Mouse (Mus musculus) heart, postnatal 14 days (tissue): ENCODE data around the gene Scn2a. TPM values are rescaled to one million over a fixed set of nuclear protein-coding genes. Genes with fewer than 3 reads are reported as not detected.
A peak's percentile ranks its signal among the peaks of the same experiment; 100 is the strongest.

ENCODE experiments used
- DNase-seq, 2 experiments: peaks; one replicate each; pipeline ENCODE4 v3.0.0; 2021 to 2022
- intact Hi-C: fragments of 180-260 bp; cut with DNase I; formaldehyde crosslinking; loops from one replicate; pipeline ENCODE4 v1.15.1; 2025
- long read RNA-seq, 2 experiments: library from polyadenylated mRNA; stranded (forward); transcript quantifications; one replicate each; pipeline ENCODE4 v2.0.0; 2021
- total RNA-seq, 2 experiments: library from RNA; stranded (reverse); gene quantifications; 2 replicates each; pipeline ENCODE4 v1.2.3; 2021

Gene Scn2a
- total RNA-seq, result under 1 TPM; 0.27 to 0.33 TPM
- long read RNA-seq, experiment 1, result 0 reads
- long read RNA-seq, experiment 2, partial matches to known transcripts, result 0 of 1 reads
- long read RNA-seq, experiment 2, other reads (novel, unspliced or antisense), result 1 of 1 reads

- DNase-seq, result peak in 1 of 2 experiments; percentile 29
- intact Hi-C loops, result loop anchor here (5.0 kb wide), 1 partner anchor 47 kb away; no protein-coding TSS in a partner anchor
These were observed at the start of gene Scn2a for GRCm38 (mm10) chr2:65620556-65621166. TSS of gene Scn2a (plus strand) at chr2:65620771.

DNA sequence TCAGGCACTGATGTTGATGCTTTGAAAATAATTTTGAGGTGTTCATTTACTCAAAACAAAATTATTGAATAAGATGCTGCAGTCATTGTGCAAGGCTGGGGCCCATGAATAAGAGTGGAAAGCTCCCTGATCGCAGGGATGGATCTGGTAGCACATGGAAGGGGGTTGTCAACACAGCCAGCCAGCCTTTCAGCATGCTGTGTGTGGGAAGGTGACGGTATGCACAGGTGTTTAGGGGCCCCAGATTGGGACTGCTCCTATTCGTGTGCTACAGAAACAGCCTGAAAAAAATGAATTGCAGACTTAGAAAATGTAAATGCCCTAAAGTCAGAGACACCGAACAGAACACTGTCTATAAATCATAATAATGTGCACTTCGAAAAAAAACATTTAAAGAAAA lies 32.9 kb upstream of the Scn2a start:
- intact Hi-C loops, result no loop called here
- no peak for DNase-seq

DNA sequence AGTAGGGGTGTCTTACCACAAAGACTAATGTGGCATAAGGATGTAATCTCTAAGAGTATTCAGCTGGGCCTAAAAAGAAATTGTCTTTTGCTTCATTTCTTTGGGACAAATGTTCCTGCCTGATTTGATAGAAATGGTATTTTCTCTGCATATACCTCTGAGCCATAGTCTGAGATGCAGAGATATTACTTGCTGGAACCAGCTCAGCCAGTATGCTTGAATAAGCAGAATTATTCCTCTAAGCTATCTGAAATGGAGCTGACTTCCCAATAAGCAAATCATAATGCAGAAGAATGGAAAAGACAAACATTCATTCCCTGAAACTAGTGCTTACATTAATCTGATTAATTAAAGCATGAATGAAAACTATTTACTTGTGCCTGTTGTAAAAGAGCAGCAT lies 12.8 kb upstream of the Scn2a start:
- DNase-seq, result no peak
- intact Hi-C loops, result no loop called here

DNA sequence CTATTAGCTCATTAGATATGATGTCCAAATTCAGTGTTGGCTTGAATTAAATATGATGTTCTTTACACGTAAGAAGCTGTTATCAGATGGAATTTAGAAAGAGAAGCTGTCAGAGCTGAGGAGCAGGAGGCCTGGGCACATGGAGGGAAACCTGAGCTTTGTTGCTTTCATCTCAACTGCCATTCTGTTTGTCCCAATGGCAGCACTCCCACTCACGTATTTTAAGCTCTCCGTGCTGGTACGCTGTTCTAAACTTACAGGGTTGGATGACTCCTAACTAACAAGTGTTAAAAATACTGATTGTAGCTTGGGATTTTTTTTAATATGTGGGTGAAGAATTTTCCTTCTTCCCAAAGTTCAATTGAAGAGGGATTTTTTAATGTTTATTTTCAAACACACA lies 8.7 kb upstream of the Scn2a start:
- no peak for DNase-seq
- intact Hi-C loops, result no loop called here

DNA sequence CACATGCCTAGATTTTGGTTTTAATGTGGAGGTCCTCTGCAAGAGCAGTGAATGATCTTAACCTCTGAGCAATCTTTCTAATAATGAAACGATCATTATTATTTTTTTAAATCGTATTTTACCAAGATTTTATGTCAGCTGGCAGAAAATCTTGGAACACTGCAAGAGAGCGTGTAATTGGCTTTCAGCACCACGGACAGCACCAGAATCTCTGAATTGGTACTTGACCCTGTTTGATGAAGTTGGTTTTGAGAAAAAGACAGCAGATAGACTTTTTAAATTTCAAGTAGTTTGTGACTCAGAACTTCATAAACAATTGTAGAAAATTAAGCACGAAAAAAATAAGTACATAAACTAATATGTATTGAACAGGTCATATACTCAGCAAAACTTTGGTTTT lies 790 bp upstream of the Scn2a start:
- intact Hi-C loops, result loop anchor here (5.0 kb wide), 1 partner anchor 48 kb away; no protein-coding TSS in a partner anchor
- peak; percentile 36 to 57 for DNase-seq

DNA sequence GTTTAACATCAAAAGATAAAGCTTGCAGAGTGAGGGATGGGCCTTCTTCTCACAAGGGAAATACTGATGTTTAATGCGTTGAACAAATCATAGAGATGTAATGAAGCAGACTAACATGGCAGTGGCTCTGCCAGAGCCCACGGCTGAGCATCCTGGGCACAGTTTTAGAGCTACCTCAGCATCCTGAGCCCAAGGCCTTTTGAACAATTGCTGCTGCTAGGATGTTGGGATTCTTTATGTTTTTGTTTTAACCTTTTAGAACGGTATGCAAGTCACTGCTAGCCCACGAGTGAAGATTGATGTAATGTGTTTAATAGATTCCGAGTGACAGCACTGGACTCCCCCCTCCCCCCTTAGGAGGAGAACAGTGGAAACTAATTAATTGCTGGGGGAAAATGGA lies 683 bp downstream of the Scn2a start:
- intact Hi-C loops, result loop anchor here (5.0 kb wide), 1 partner anchor 46 kb away; no protein-coding TSS in a partner anchor
- no peak for DNase-seq

DNA sequence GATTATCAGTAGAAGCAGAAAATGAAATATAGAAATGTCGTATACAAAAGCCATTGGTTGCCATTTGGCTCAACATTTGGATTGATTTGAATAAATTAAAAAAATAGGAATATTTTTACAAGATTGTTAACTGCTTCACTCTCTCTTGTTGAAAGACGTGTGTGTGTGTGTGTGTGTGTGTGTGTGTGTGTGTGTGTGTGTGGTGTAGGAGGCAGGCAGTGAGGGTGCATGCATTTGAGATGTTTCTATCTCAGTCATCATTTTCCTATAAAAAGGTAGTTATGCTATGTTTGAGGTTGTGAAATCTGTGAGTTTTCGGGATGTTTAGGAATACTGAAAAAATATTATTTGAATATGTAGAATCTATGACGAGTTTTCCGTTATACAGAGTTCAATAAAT lies 1.3 kb downstream of the Scn2a start:
- intact Hi-C loops, result loop anchor here (5.0 kb wide), 1 partner anchor 45 kb away; no protein-coding TSS in a partner anchor

DNA sequence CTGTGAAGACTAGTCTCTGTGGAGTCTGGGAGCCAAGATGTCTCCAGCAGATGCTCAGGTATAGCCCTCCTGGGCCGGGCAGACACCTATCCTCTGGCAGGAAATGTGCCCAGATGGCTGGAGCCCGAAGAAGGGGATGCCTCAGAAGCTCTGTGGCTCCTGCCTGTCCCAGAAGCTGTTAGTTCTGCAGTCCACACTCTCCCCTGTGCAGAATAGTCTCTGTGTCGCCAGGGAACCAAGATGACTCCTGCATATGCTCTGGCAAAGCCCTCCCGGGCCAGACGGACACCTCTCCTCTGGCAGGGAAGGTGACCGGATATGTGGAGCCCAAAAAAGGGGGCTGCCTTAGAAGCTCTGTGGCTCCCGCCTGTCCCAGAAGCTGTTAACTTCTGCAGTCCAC lies 32.1 kb downstream of the Scn2a start:
- intact Hi-C loops, result no loop called here
- DNase-seq, result no peak

More for the DNA sequence above, 1.3 kb downstream of the Scn2a start:
- DNase-seq, result no peak

DNA sequence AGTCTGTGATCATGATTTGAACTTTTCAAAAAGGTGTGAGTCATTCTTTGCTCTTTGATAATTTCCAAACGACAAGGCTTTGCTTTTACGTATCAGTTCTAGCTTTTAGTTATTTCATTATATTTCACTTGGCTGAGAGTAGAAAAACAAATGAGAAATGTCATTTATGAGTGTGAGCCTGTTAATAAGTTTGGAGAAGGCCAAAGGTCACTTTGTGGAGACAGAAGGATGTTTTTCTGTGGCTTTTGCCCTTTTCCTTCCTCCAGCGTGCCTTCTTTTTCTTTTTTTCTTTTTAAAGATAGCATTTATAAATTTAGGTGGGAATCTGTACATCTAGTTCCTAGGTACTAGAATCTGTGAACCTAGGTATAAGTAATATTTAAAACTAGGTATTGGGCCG lies 36.5 kb downstream of the Scn2a start:
- intact Hi-C loops, result no loop called here
- no peak for DNase-seq

DNA sequence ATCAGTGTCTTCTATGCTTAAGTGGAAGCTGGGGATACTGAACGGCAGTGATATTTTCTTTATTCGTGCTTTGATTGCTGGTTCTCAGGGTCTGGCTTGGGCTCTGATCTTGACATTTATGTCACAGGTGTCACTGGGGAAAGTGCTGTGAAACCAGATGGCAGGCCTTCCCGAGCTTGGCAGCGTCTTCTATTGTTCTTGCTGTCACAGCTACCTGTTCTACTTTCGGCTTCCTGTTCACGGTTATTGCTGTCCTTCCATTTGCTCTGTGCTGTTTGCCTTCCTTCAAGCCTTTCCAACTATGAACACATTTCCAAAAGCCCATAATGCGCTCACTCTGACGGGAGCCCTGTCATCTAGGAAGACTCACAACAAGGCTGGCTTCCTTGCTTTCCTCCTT lies 37.9 kb downstream of the Scn2a start:
- intact Hi-C loops, result no loop called here
- no peak for DNase-seq

- intact Hi-C loops, result no loop called here
- no peak for DNase-seq
These were observed 43.3 kb downstream of the Scn2a start for GRCm38 (mm10) chr2:65663892-65664291.

- intact Hi-C loops, result no loop called here
- DNase-seq, result no peak
These were observed 43.9 kb downstream of the Scn2a start for GRCm38 (mm10) chr2:65664481-65664880.

GRCm38 (mm10) chr2:65665180-65665579 lies 44.6 kb downstream of the Scn2a start:
- no peak for DNase-seq
- intact Hi-C loops, result loop anchor here (5.0 kb wide), 3 partner anchors 43 to 268 kb away; partner anchors contain the start of gene Scn2a

- DNase-seq, result no peak
- intact Hi-C loops, result loop anchor here (5.0 kb wide), 3 partner anchors 46 to 271 kb away; partner anchors contain the start of gene Scn2a
These were observed 47.2 kb downstream of the Scn2a start for GRCm38 (mm10) chr2:65667590-65668436.

GRCm38 (mm10) chr2:65668437-65669135 lies 48.0 kb downstream of the Scn2a start:
- intact Hi-C loops, result loop anchor here (5.0 kb wide), 3 partner anchors 46 to 271 kb away; partner anchors contain the start of gene Scn2a
- DNase-seq, result peak; percentile 39 to 63

DNA sequence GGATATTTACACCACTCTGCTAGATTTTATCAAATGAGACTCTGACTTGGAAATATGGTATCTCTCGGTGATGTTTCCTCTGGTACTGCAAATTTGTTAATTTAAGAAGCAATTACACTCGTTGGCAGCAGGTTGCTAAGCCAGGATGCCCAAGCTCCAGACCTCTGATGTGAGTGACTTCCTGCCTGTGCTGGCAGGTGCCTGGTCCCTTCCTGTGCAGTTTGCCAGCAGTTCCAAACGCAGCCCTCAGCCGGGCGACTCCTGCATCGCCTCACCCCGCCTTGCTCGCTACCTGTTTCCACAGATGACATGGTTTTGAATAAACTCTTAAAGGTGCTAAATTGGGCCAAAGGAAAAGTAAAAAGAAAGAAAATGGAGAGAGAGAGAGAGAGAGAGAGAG lies 49.0 kb downstream of the Scn2a start:
- DNase-seq, result no peak
- intact Hi-C loops, result loop anchor here (5.0 kb wide), 3 partner anchors 47 to 272 kb away; partner anchors contain the start of gene Scn2a

GRCm38 (mm10) chr2:65670153-65670817 lies 49.7 kb downstream of the Scn2a start:
- DNase-seq, result no peak
- intact Hi-C loops, result no loop called here

GRCm38 (mm10) chr2:65679621-65680020 lies 59.0 kb downstream of the Scn2a start:
- DNase-seq, result no peak
- intact Hi-C loops, result no loop called here

DNA sequence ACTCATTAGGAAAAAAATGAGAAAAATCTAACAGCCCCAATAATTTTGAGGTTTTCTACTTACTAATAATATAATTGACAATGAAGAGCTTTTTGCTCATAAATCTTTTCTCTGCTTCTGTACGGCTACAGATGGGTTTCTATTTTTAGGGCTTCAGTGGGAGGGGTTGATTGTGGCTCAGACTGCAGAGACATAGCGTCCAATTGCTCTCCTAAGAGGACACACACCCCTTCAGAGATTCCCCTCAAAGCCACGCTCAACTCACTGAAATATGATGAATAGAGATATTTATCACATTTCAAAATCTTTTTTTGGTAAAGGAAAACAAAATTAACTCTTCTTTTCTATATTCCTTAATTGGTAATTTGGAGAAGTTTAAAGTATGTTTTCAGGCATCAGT lies 64.6 kb downstream of the Scn2a start:
- DNase-seq, result no peak

More for the DNA sequence above, 64.6 kb downstream of the Scn2a start:
- intact Hi-C loops, result no loop called here
